Mouse (Mus musculus) CH12.LX (cell line): ENCODE data around the gene Lca5l. TPM values are rescaled to one million over a fixed set of nuclear protein-coding genes. Genes with fewer than 3 reads are reported as not detected.

Experiments used
- DNase-seq: peaks from one replicate; pipeline ENCODE4 v3.0.0-alpha.2; 2013; ENCODE audit errors: extremely low read depth
- H3K27ac ChIP-seq: 2 replicates; pipeline ENCODE4 v1.5.1; 2012; ENCODE audit warnings: low read depth, mild to moderate bottlenecking, control low read depth, moderate library complexity; ENCODE audit not compliant: insufficient read depth
- H3K27me3 ChIP-seq: replicated peaks from 2 replicates; pipeline ENCODE3; 2012; ENCODE audit warnings: inconsistent platforms
- H3K36me3 ChIP-seq, 2 experiments: replicated peaks in 1 of 2; 2 replicates each; pipeline versions ENCODE3 to v1.6.1; 2012; ENCODE audit warnings: inconsistent platforms in 1 of 2, low read length in 1 of 2, mild to moderate bottlenecking in 1 of 2, mixed read lengths in 1 of 2, moderate library complexity in 1 of 2; ENCODE audit not compliant: control insufficient read depth in 1 of 2, insufficient read depth in 1 of 2
- H3K4me1 ChIP-seq, 2 experiments: 2 replicates each; pipeline ENCODE4 v1.6.1; 2012; ENCODE audit warnings: inconsistent platforms in 1 of 2, moderate library complexity in 1 of 2; ENCODE audit not compliant: insufficient read depth in 2 of 2, control insufficient read depth in 1 of 2
- H3K4me2 ChIP-seq: 2 replicates; pipeline ENCODE4 v1.6.1; 2012; ENCODE audit warnings: low read depth, mild to moderate bottlenecking, control low read depth; ENCODE audit not compliant: poor library complexity, insufficient read depth, severe bottlenecking
- H3K4me3 ChIP-seq, 3 experiments: fragments of 150-350 bp in 1 of 3; sonication (generic) in 1 of 3; replicated peaks in 1 of 3; 2 replicates each; pipeline versions ENCODE3 to v1.5.1; 2011 to 2012; ENCODE audit warnings: low read depth in 2 of 3, low read length in 2 of 3, mild to moderate bottlenecking in 2 of 3, moderate library complexity in 2 of 3, control low read depth in 1 of 3, improper control_type of control experiment in 1 of 3, inconsistent platforms in 1 of 3, mixed read lengths in 1 of 3; ENCODE audit not compliant: poor library complexity in 1 of 3
- H3K79me2 ChIP-seq: replicated peaks from 2 replicates; pipeline ENCODE4 v1.6.1; 2012; ENCODE audit warnings: mild to moderate bottlenecking, moderate library complexity; ENCODE audit not compliant: control insufficient read depth, poor library complexity, insufficient read depth, severe bottlenecking; ENCODE audit errors: extremely low read depth
- H3K9ac ChIP-seq: 2 replicates; pipeline ENCODE4 v1.6.1; 2012; ENCODE audit warnings: low read depth, mild to moderate bottlenecking, control low read depth, moderate library complexity; ENCODE audit not compliant: insufficient read depth
- H3K9me3 ChIP-seq: replicated peaks from 2 replicates; pipeline ENCODE3; 2012; ENCODE audit warnings: low read length, inconsistent platforms, mixed read lengths
- ELF1 ChIP-seq: IDR thresholded peaks from 2 replicates; pipeline ENCODE4 v1.6.1; 2014; ENCODE audit warnings: low read depth, mild to moderate bottlenecking, inconsistent platforms, low read length, improper control_type of control experiment
- EP300 ChIP-seq: IDR thresholded peaks from 2 replicates; pipeline ENCODE4 v1.6.1; 2011; ENCODE audit warnings: low read length, improper control_type of control experiment
- ETS1 ChIP-seq: conservative IDR thresholded peaks from 2 replicates; pipeline ENCODE4 v1.6.1; 2012; ENCODE audit warnings: low read depth, mild to moderate bottlenecking, inconsistent platforms, low read length, improper control_type of control experiment, moderate library complexity
- HCFC1 ChIP-seq: IDR thresholded peaks from 2 replicates; pipeline ENCODE4 v1.6.1; 2012; ENCODE audit warnings: low read depth, mild to moderate bottlenecking, inconsistent platforms, low read length, improper control_type of control experiment
- IRF4 ChIP-seq: IDR thresholded peaks from 2 replicates; pipeline ENCODE4 v1.6.1; 2014; ENCODE audit warnings: low read depth, mild to moderate bottlenecking, inconsistent platforms, low read length, improper control_type of control experiment
- JUN ChIP-seq: IDR thresholded peaks from 2 replicates; pipeline ENCODE4 v1.6.1; 2011; ENCODE audit warnings: low read depth, mild to moderate bottlenecking, low read length, improper control_type of control experiment, moderate library complexity; ENCODE audit not compliant: insufficient read depth
- JUND ChIP-seq: conservative IDR thresholded peaks from 2 replicates; pipeline ENCODE4 v1.6.1; 2011; ENCODE audit warnings: low read depth, low read length, improper control_type of control experiment
- MAZ ChIP-seq: IDR thresholded peaks from 2 replicates; pipeline ENCODE4 v1.6.1; 2012; ENCODE audit warnings: low read depth, mild to moderate bottlenecking, inconsistent platforms, low read length, improper control_type of control experiment, moderate library complexity
- MEF2A ChIP-seq: IDR thresholded peaks from 2 replicates; pipeline ENCODE4 v1.6.1; 2014; ENCODE audit warnings: low read depth, mild to moderate bottlenecking, inconsistent platforms, low read length, improper control_type of control experiment, borderline replicate concordance
- NELFE ChIP-seq: IDR thresholded peaks from 2 replicates; pipeline ENCODE4 v1.6.1; 2011; ENCODE audit warnings: low read depth, low read length, improper control_type of control experiment
- POLR2A ChIP-seq: IDR thresholded peaks from 2 replicates; pipeline ENCODE4 v1.6.1; 2011; ENCODE audit warnings: low read depth, mild to moderate bottlenecking, improper control_type of control experiment, low read length
- RAD21 ChIP-seq: IDR thresholded peaks from 2 replicates; pipeline ENCODE4 v1.6.1; 2011; ENCODE audit warnings: low read depth, mild to moderate bottlenecking, low read length, improper control_type of control experiment, moderate library complexity
- RCOR1 ChIP-seq: conservative IDR thresholded peaks from 2 replicates; pipeline ENCODE4 v1.6.1; 2012; ENCODE audit warnings: low read depth, mild to moderate bottlenecking, inconsistent platforms, low read length, improper control_type of control experiment
- TBP ChIP-seq: conservative IDR thresholded peaks from 2 replicates; pipeline ENCODE4 v1.6.1; 2011; ENCODE audit warnings: low read depth, low read length, improper control_type of control experiment
- TCF12 ChIP-seq: IDR thresholded peaks from 2 replicates; pipeline ENCODE4 v1.6.1; 2014; ENCODE audit warnings: low read depth, mild to moderate bottlenecking, inconsistent platforms, low read length, improper control_type of control experiment
- USF1 ChIP-seq: IDR thresholded peaks from 2 replicates; pipeline ENCODE4 v1.6.1; 2014; ENCODE audit warnings: low read depth, mild to moderate bottlenecking, inconsistent platforms, low read length, improper control_type of control experiment
- dilution Hi-C: fragments of 300-500 bp; cut with MboI; formaldehyde crosslinking; loops from 2 replicates; pipeline ENCODE4 v1.14.3; 2020; ENCODE audit warnings: low sequenced_read_pairs; ENCODE audit not compliant: extremely low pct_unique_long_range_greater_than_20kb, extremely low pct_ligation_motif_present
- in situ Hi-C: fragments of 300-500 bp; cut with MboI; formaldehyde crosslinking; loops from 3 replicates; pipeline ENCODE4 v1.14.3; 2019; ENCODE audit warnings: low sequenced_read_pairs, low pct_ligation_motif_present, low pct_unique_long_range_greater_than_20kb, mixed read lengths
- polyA plus RNA-seq: library from polyadenylated mRNA; unstranded; fragments of >175 nt; gene quantifications from 2 replicates; pipeline ENCODE4 v1.2.1, GENCODE M21; 2012; ENCODE audit warnings: low read depth; ENCODE audit not compliant: insufficient read length
- total RNA-seq, 2 experiments: library from RNA; depleted of rRNA; stranded (reverse); fragments of 300-350 nt in 1 of 2; fragments of >200 nt in 1 of 2; gene quantifications; 2 replicates each; pipeline ENCODE4 v1.2.3; 2012 to 2014

Gene Lca5l
- total and polyA plus RNA-seq, 3 experiments, result 0.04 to 0.33 TPM; not detected in 1

DNA sequence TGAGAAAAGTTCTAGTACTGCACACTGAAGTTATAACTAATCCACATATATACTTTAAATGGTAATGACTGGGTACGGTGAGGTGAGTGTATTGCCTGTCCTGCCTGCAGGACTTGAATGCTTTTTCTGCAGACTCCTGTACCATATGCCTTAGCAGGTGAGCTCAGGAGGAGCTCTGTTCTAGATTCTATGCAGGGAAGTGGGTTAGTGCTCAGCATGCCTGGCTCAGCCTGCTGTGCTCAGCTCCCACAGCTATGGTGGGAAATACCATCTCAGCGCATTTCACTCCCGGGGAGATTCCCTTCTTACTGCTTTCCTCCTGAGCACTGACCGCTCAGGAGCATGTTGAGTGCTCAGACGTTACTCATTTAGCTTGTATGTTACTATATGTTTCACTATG, 4.5 kb downstream of the Lca5l start:
- Histone ChIP-seq H3K4me2 (no peak overlapping the region), H3K79me2 (no peaks in the 10 kb centered on the region), H3K27me3 (peaks cover 17% of the 10 kb centered on the region), H3K4me3 (no peak overlapping the region), H3K27ac (no peak overlapping the region), H3K9me3 (peaks cover 4% of the 10 kb centered on the region), H3K36me3 (peaks cover 0 to 2% of the 10 kb centered on the region in 2 experiments), H3K9ac (no peak overlapping the region), H3K4me1 (peaks cover 0 to 7% of the 10 kb centered on the region in 2 experiments; a peak in 2 of 4 replicates)
- in situ Hi-C loops (no loop called here), dilution Hi-C loops (no loop called here)
- no peak for TF ChIP-seq ELF1
- TF ChIP-seq JUN, result no peak
- no peak for DNase-seq

DNA sequence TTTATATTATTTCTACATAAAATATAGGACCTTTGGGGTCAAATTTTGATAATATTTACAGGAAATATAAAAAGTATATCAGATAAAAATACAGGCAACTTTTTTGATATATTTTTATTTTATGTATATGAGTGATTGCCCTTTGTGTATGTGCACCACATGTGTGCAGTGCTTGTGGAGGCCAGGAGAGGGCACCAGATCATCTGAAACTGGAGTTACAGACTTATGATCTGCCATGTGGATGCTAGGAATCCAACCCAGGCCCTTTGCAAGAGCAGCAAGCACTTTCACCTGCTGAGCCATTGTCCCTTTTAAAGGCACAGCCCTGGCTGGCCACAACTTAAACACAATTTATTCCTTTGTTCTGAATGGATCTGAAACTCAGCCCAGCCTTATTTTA, 12.9 kb downstream of the Lca5l start:
- in situ Hi-C loops, result no loop called here
- DNase-seq, result no peak
- TF ChIP-seq NELFE (no peak), USF1 (no peak), TCF12 (no peak), RAD21 (no peak; the same call in 1 of the 2 replicates), ELF1 (no peak), MAZ (no peak), HCFC1 (no peak), EP300 (no peak), ETS1 (no peak), POLR2A (no peak), RCOR1 (no peak), JUND (no peak), MEF2A (no peak), IRF4 (no peak), TBP (no peak)

More for the DNA sequence above, 12.9 kb downstream of the Lca5l start:
- Histone ChIP-seq H3K4me3 (no peak overlapping the region), H3K27ac (no peak overlapping the region), H3K79me2 (no peaks in the 10 kb centered on the region), H3K36me3 (no peaks in the 10 kb centered on the region), H3K9ac (no peak overlapping the region), H3K4me2 (no peak overlapping the region), H3K27me3 (no peaks in the 10 kb centered on the region), H3K9me3 (peaks cover 8% of the 10 kb centered on the region), H3K4me1 (peaks cover 0 to 15% of the 10 kb centered on the region in 2 experiments; a peak in 2 of 4 replicates)
- dilution Hi-C loops, result no loop called here
